Mouse (Mus musculus): ENCODE measurements around the gene Echdc1. TPM values are rescaled to one million over a fixed set of nuclear protein-coding genes. Genes with fewer than 3 reads are reported as not detected.

The Echdc1 gene
- polyA plus RNA-seq (2015; fragmentation: Illumina TruSeq; extraction: RNeasy Lipid Tissue Mini Kit (QIAGEN cat#74804); ENCODE audit: insufficient read depth, low read depth, low replicate concordance) = 4.0 TPM

DNA sequence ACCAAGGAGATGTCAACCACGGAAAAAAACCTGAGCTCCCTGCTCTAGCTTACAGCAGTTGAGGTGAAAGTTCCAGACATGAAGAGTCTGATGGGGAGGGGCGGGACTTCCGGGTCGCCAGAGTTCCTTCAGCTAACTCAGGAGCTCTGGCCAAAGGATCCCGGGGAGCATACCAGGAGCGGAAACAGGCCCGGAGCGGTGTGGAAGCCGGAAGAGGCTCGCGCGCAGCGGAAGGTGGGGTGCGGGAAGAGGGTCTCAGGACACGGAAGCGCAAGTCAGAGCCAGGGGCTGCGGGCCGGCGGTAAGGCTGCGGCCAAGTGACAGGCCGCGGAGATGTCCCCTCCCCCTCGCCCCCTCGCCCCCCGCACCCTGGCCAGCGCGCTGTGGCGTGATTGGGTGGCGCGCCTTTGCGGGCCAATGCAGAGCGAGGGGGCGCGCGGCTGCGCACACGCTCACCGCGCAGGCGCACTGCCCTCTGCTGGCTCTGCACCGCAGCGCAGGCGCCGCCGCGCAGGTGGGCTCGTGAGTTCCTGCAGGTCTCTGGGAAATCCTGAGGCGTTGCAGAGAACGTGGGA is at the start of gene Echdc1:
Gene Echdc1, plus strand, starts transcription at position 103 of the 575 bp plus-strand sequence.

GRCm38 (mm10) chr10:29362197-29362900 is 49.4 kb downstream of the Echdc1 start, which contains the start of gene Rnf146:
Rnf146 (minus strand) TSS chr10:29362442.

Other genes with a start within 250 kb of the Echdc1 start
- 1.0 TPM for gene Soga3, start 169.3 kb upstream of the Echdc1 start, polyA plus RNA-seq (2015; fragmentation: Illumina TruSeq; extraction: RNeasy Lipid Tissue Mini Kit (QIAGEN cat#74804); ENCODE audit: insufficient read depth, low read depth, low replicate concordance)
- gene Gm49353, start 114.2 kb upstream of the Echdc1 start, polyA plus RNA-seq (2015; fragmentation: Illumina TruSeq; extraction: RNeasy Lipid Tissue Mini Kit (QIAGEN cat#74804); ENCODE audit: insufficient read depth, low read depth, low replicate concordance) = not detected
- gene 9330159F19Rik, start 101.6 kb upstream of the Echdc1 start, polyA plus RNA-seq (2015; fragmentation: Illumina TruSeq; extraction: RNeasy Lipid Tissue Mini Kit (QIAGEN cat#74804); ENCODE audit: insufficient read depth, low read depth, low replicate concordance) = 0.85 TPM
- gene Rnf146, start 49.3 kb downstream of the Echdc1 start, polyA plus RNA-seq (2015; fragmentation: Illumina TruSeq; extraction: RNeasy Lipid Tissue Mini Kit (QIAGEN cat#74804); ENCODE audit: insufficient read depth, low read depth, low replicate concordance) = 10.7 TPM
- gene Rspo3, start 222.7 kb downstream of the Echdc1 start, polyA plus RNA-seq (2015; fragmentation: Illumina TruSeq; extraction: RNeasy Lipid Tissue Mini Kit (QIAGEN cat#74804); ENCODE audit: insufficient read depth, low read depth, low replicate concordance) = 1.5 TPM

Data from pancreas, adult 10 weeks (tissue).